15 mouse cellular contexts compared by ENCODE assay signal in genomic region chr19:38348271-38349012, GRCm38 (mm10). TPM values are rescaled to one million over a fixed set of nuclear protein-coding genes. Genes with fewer than 3 reads are reported as not detected.
A peak's percentile ranks its signal among the peaks of the same experiment; 100 is the strongest.
DNase-seq lines count a peak whose midpoint lies in the region; ATAC-seq and TF ChIP-seq lines count a peak whose summit lies in the region.
"Had no signal": no experiment of that assay in that cellular context is flagged by ENCODE, and none has a peak within 500 bp of the region (broad histone marks: within the 10 kb centered on the region; RNA-seq: fewer than 3 reads in every experiment).

No protein-coding gene starts in this region.

- DNase-seq in midbrain, embryonic 11.5 days (ENCODE audit: low spot score, missing footprints), result no peak
- peak; percentile 52 for DNase-seq in forebrain, postnatal 0 days
- peak; percentile 34 for DNase-seq in kidney, postnatal 0 days (ENCODE audit: low spot score)
- DNase-seq in right cerebral cortex, postnatal 25 days, result no peak
- no peak for DNase-seq in T-cell, adult 2 months (ENCODE audit: low spot score)
- DNase-seq in layer of hippocampus, postnatal 10 days (ENCODE audit: low spot score in 2 of 2), result no peak
- DNase-seq: gastrocnemius, postnatal 25 days; heart, postnatal 10 days; lung, adult 18-20 months; thymus, postnatal 14 days had no signal

- no peak overlapping the region for H3K9ac ChIP-seq in midbrain, embryonic 13.5 days (replicated peaks)
- no peak overlapping the region for H3K9ac ChIP-seq in midbrain, embryonic 11.5 days (ENCODE audit: low read length)
- H3K9ac ChIP-seq in forebrain, postnatal 0 days, result peak overlapping the region; percentile 49; the same call in 1 of the 2 replicates
- H3K9ac ChIP-seq in kidney, postnatal 0 days (ENCODE audit: low read depth, low read length), result no peak overlapping the region
- H3K9ac ChIP-seq in neural tube, embryonic 15.5 days (replicated peaks), result no peak overlapping the region

- H3K4me1 ChIP-seq in midbrain, embryonic 13.5 days (replicated peaks), result peaks cover 8% of the 10 kb centered on the region
- H3K4me1 ChIP-seq in midbrain, embryonic 11.5 days (ENCODE audit: control insufficient read depth, insufficient read depth, low read length), result no peaks in the 10 kb centered on the region
- no peaks in the 10 kb centered on the region for H3K4me1 ChIP-seq in forebrain, postnatal 0 days (ENCODE audit: insufficient read depth)
- H3K4me1 ChIP-seq in kidney, postnatal 0 days (replicated peaks; ENCODE audit: insufficient read depth, low read length), result no peaks in the 10 kb centered on the region
- H3K4me1 ChIP-seq in neural tube, embryonic 15.5 days, result peaks cover 7% of the 10 kb centered on the region

- 33% methylated on average over 13 of the region's 13 CpGs for WGBS in midbrain, embryonic 13.5 days
- 37% methylated on average over 13 of the region's 13 CpGs for WGBS in midbrain, embryonic 11.5 days
- WGBS in forebrain, postnatal 0 days, result 10% methylated on average over 13 of the region's 13 CpGs
- 36% methylated on average over 13 of the region's 13 CpGs for WGBS in kidney, postnatal 0 days
- WGBS in neural tube, embryonic 15.5 days, result 8% methylated on average over 13 of the region's 13 CpGs

- H3K4me2 ChIP-seq in midbrain, embryonic 13.5 days (replicated peaks), result peak overlapping the region; percentile 9; the same call in 1 of the 2 replicates
- H3K4me2 ChIP-seq in midbrain, embryonic 11.5 days, result no peak overlapping the region
- peak overlapping the region; percentile 44 for H3K4me2 ChIP-seq in forebrain, postnatal 0 days (ENCODE audit: low read depth)
- H3K4me2 ChIP-seq in kidney, postnatal 0 days (ENCODE audit: low read length), result no peak overlapping the region
- peak overlapping the region; percentile 40 for H3K4me2 ChIP-seq in neural tube, embryonic 15.5 days

- no peaks in the 10 kb centered on the region for H3K27me3 ChIP-seq in midbrain, embryonic 13.5 days
- H3K27me3 ChIP-seq in midbrain, embryonic 11.5 days (ENCODE audit: control insufficient read depth, insufficient read depth, low read length), result no peaks in the 10 kb centered on the region
- no peaks in the 10 kb centered on the region for H3K27me3 ChIP-seq in forebrain, postnatal 0 days (ENCODE audit: insufficient read depth, low read length)
- H3K27me3 ChIP-seq in kidney, postnatal 0 days (ENCODE audit: insufficient read depth, low read length), result no peaks in the 10 kb centered on the region
- no peaks in the 10 kb centered on the region for H3K27me3 ChIP-seq in neural tube, embryonic 15.5 days (replicated peaks)

- TF ChIP-seq CTCF in forebrain, postnatal 0 days (IDR thresholded peaks at IDR 0.05; ENCODE audit: low read depth), result no peak
- no peak for TF ChIP-seq CTCF in kidney, postnatal 0 days (IDR thresholded peaks at IDR 0.05; ENCODE audit: low read depth)

- no peak overlapping the region for H3K4me3 ChIP-seq in midbrain, embryonic 13.5 days (replicated peaks)
- H3K4me3 ChIP-seq in midbrain, embryonic 11.5 days (ENCODE audit: low read depth, low read length), result no peak overlapping the region
- H3K4me3 ChIP-seq in forebrain, postnatal 0 days (ENCODE audit: low read depth, low read length), result peak overlapping the region; percentile 33
- H3K4me3 ChIP-seq in kidney, postnatal 0 days (replicated peaks; ENCODE audit: low read depth, low read length), result no peak overlapping the region
- H3K4me3 ChIP-seq in neural tube, embryonic 15.5 days (replicated peaks), result peak overlapping the region; percentile 27
- H3K4me3 ChIP-seq: erythroblast, embryonic 14.5 days; limb, embryonic 10.5 days had no signal

- peak; percentile 62 for ATAC-seq in midbrain, embryonic 13.5 days
- ATAC-seq in midbrain, embryonic 11.5 days (ENCODE audit: low FRiP score), result no peak
- ATAC-seq in forebrain, postnatal 0 days, result peak; percentile 88
- ATAC-seq in kidney, postnatal 0 days (replicated peaks; ENCODE audit: low FRiP score, low read depth), result no peak; the same call in 1 of the 2 replicates
- peak; percentile 77 for ATAC-seq in neural tube, embryonic 15.5 days (ENCODE audit: low FRiP score)
- ATAC-seq: activated CD4-positive, CD25-positive, alpha-beta regulatory T cell, adult 4 months had no signal

- H3K36me3 ChIP-seq in midbrain, embryonic 13.5 days, result no peaks in the 10 kb centered on the region
- H3K36me3 ChIP-seq in midbrain, embryonic 11.5 days (ENCODE audit: control insufficient read depth, insufficient read depth, low read length), result no peaks in the 10 kb centered on the region
- no peaks in the 10 kb centered on the region for H3K36me3 ChIP-seq in forebrain, postnatal 0 days (ENCODE audit: insufficient read depth)
- no peaks in the 10 kb centered on the region for H3K36me3 ChIP-seq in kidney, postnatal 0 days (ENCODE audit: insufficient read depth, low read length)
- no peaks in the 10 kb centered on the region for H3K36me3 ChIP-seq in neural tube, embryonic 15.5 days
- H3K36me3 ChIP-seq: limb, embryonic 10.5 days had no signal

- peaks cover 4% of the 10 kb centered on the region; the same call in 1 of the 2 replicates for H3K9me3 ChIP-seq in midbrain, embryonic 13.5 days
- no peaks in the 10 kb centered on the region for H3K9me3 ChIP-seq in midbrain, embryonic 11.5 days (ENCODE audit: control insufficient read depth, low read length)
- no peaks in the 10 kb centered on the region for H3K9me3 ChIP-seq in forebrain, postnatal 0 days (ENCODE audit: low read length)
- no peaks in the 10 kb centered on the region for H3K9me3 ChIP-seq in kidney, postnatal 0 days (replicated peaks; ENCODE audit: low read length)
- H3K9me3 ChIP-seq in neural tube, embryonic 15.5 days (replicated peaks), result no peaks in the 10 kb centered on the region
- H3K9me3 ChIP-seq: limb, embryonic 10.5 days had no signal

- 0 out of 2 replicates have a peak overlapping the region, but pooled peaks have one; percentile 44 for H3K27ac ChIP-seq in midbrain, embryonic 13.5 days
- no peak overlapping the region for H3K27ac ChIP-seq in midbrain, embryonic 11.5 days (ENCODE audit: low read depth, low read length)
- H3K27ac ChIP-seq in forebrain, postnatal 0 days (ENCODE audit: low read depth, low read length), result peak overlapping the region; percentile 64
- no peak overlapping the region; the same call in 1 of the 2 replicates for H3K27ac ChIP-seq in kidney, postnatal 0 days
- H3K27ac ChIP-seq in neural tube, embryonic 15.5 days (replicated peaks), result peak overlapping the region; percentile 72
- H3K27ac ChIP-seq: limb, embryonic 10.5 days had no signal

RNA-seq across cellular contexts. Expression of gene Slc35g1, which starts 47.3 kb away (rescaled TPM):
- polyA plus RNA-seq in midbrain, embryonic 13.5 days (2015; fragmentation: Nextera tagmentation; extraction: Ambion mirVana), result 1.7 and 1.9 TPM in 2 replicates
- polyA plus RNA-seq in midbrain, embryonic 11.5 days (2014; fragmentation: Nextera tagmentation; extraction: Ambion mirVana), result 7.0 and 8.0 TPM in 2 replicates
- total RNA-seq in forebrain, postnatal 0 days (2014; rRNA removed), result 2.8 and 3.2 TPM in 2 replicates
- polyA plus RNA-seq in forebrain, postnatal 0 days (2015; fragmentation: Nextera tagmentation; extraction: Ambion mirVana), result 0.86 and 1.3 TPM in 2 replicates
- polyA plus RNA-seq in kidney, postnatal 0 days (2015; fragmentation: Nextera tagmentation; extraction: Ambion mirVana), result 8.7 and 8.8 TPM in 2 replicates
- polyA plus RNA-seq in neural tube, embryonic 15.5 days (2015; fragmentation: Nextera tagmentation; extraction: Ambion mirVana), result 0.78 and 1.3 TPM in 2 replicates
- 1 to 10 TPM; 3.3 to 3.7 TPM for total RNA-seq in layer of hippocampus, postnatal 10 days (2021)

Comparison
In these comparisons a context has a peak if more than half of its experiments do, and no peak if none do; other contexts are left out.
1. ATAC-seq: peak in midbrain, embryonic 13.5 days (single experiment), forebrain, postnatal 0 days (single experiment) and neural tube, embryonic 15.5 days (single experiment); none in midbrain, embryonic 11.5 days (single experiment) and kidney, postnatal 0 days (single experiment).
2. H3K27ac ChIP-seq: peak in midbrain, embryonic 13.5 days (single experiment), forebrain, postnatal 0 days (single experiment) and neural tube, embryonic 15.5 days (single experiment); none in midbrain, embryonic 11.5 days (single experiment) and kidney, postnatal 0 days (single experiment).
3. H3K4me2 ChIP-seq: peak in midbrain, embryonic 13.5 days (single experiment), forebrain, postnatal 0 days (single experiment) and neural tube, embryonic 15.5 days (single experiment); none in midbrain, embryonic 11.5 days (single experiment) and kidney, postnatal 0 days (single experiment).
4. H3K4me3 ChIP-seq: peak in forebrain, postnatal 0 days (single experiment) and neural tube, embryonic 15.5 days (single experiment); none in midbrain, embryonic 13.5 days (single experiment), midbrain, embryonic 11.5 days (single experiment) and kidney, postnatal 0 days (single experiment).
5. DNase-seq: peak in forebrain, postnatal 0 days (single experiment) and kidney, postnatal 0 days (single experiment); none in midbrain, embryonic 11.5 days (single experiment), right cerebral cortex, postnatal 25 days (single experiment), T-cell, adult 2 months (single experiment) and layer of hippocampus, postnatal 10 days (0 of 2).